Mouse (Mus musculus) large intestine, adult 2 months (tissue): Measurements from ENCODE around the gene Elmod3. TPM values are rescaled to one million over a fixed set of nuclear protein-coding genes. Genes with fewer than 3 reads are reported as not detected.

Source experiments
- DNase-seq: peaks from one replicate; pipeline ENCODE4 v3.0.0-alpha.2; 2012; ENCODE audit warnings: low read depth, low spot score
- WGBS: fragments of 180-500 bp; shearing (Covaris S2); methylation state at CpG from one replicate; pipeline ENCODE4 v1.1.7; 2018; 5-methylcytosine and 5-hydroxymethylcytosine counted together
- polyA plus RNA-seq: library from polyadenylated mRNA; depleted of rRNA; stranded (reverse); fragments of >200 nt; gene quantifications from 2 replicates; pipeline ENCODE4 v1.2.3, GENCODE M21; 2012

Gene Elmod3
- polyA plus RNA-seq, 1 experiment, result 18.3 TPM

DNA sequence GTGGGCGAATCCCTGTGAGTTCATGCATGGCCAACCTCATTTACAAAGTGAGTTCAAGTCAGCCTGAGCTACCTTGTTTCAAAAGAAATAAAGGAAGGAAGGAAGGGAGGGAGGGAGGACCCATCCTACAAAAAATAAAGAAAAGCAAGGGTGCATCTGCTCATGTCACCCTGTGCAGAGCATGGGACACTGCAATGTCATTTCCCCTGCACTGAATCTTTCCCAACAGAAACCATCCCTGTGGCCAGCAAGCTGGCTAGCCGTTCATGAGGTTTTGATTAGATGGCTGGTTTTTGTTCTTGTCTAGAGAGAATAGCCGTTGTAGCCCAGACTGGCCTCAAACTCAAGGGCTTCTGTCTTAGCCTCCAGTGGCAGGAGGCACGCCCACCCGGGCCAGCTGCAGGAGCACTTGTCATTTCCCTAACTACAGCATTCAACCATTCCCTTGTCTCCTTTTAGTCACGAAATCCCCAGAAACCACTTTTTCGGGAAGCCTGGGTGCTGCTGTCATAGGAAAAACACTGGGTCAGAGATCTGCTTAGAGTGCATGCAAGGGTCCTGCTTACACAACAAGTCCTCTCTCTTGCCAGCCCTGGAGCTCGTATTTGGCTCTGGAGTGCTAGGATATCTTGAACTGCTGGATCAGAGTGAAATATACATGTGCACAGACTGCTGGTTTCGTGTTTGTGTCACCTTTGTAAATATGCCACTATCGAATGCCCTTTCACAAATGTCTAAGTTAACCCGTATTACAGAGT lies 16.4 kb downstream of the Elmod3 start:
- DNase-seq, result no peak
- WGBS, result 77% methylated on average over 11 of the region's 11 CpGs

- 93% methylated on average over 3 of the region's 3 CpGs for WGBS
- DNase-seq, result no peak
Measured at GRCm38 (mm10) chr6:72576041-72576440, 22.2 kb downstream of the Elmod3 start.

GRCm38 (mm10) chr6:72571826-72572225 lies 26.4 kb downstream of the Elmod3 start:
- no peak for DNase-seq
- 49% methylated on average over 3 of the region's 3 CpGs for WGBS

DNA sequence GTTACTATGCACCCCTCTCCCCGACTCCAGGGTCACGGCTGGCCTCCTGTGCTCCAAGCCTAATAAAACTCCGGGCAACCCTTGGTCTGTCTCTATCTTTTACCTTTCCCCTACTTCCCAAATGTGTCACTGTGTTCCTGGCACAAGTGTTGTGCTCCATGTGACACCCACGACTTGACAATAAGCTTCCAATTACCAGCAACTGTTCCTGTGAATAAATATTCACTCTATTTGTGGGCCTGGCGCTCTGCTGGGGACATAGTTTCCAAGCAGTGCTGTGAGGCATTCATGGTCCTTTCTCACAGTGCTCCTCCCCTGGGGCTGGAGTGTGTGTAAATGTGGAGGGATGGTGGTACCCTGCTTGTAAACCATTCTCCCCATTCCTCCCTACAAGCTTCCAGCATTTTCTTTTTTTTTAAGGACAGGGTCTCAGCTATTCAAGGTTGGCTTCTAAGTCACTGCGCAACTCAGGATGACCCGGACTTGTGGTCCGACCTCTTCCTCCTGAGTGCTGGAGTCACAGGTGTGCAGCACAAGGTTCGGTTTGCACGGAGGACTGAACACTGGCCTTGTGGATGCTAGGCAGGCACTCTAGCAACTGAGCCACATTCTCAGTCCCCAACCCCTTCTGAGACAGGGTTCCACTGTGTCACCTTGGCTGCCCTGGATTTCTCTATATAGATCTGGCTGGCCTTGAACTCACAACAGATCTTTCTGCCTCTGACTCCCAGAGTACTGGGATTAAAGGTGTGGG lies 27.4 kb downstream of the Elmod3 start:
- 73% methylated on average over 10 of the region's 10 CpGs for WGBS
- DNase-seq, result no peak

DNA sequence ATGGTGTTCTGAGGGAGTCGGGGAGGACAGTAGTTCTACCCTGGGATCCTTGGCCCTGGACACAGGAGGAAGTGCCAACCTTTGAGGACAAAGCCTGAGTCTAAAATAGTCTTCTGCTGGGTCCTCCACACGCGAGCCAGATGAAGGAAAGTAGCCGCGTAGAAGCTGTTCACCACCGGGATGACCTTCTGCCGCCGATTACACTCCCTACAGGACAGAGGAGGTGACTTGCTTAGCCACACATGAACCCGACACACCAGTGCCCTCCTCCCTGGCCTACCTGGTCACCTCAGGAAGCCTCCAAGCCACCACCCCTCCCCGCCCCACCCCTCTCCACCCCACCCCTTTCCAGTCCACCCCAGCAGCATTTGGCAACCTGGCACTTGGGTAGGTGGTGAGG lies 29.5 kb downstream of the Elmod3 start:
- DNase-seq, result no peak
- WGBS, result 83% methylated on average over 10 of the region's 10 CpGs

DNA sequence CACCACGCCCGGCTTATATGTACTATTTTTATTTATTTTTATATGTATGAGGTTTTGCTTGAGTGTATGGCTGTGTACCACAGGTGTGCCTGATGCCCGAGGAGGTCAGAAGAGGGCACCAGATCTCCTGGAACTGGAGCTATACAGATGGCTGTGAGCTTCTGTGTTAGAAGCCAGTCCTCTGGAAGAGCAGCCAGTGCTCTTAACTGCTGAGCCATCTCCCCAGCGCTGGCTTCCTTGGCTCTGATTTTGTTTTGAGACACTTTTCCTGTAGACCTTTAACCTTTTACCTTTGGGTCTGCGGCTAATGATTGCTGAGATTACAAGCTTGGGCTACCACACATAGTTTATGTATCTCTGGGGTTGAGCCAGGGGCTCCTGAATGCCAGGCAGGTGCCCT lies 30.7 kb downstream of the Elmod3 start:
- no peak for DNase-seq
- 66% methylated on average over 5 of the region's 5 CpGs for WGBS

DNA sequence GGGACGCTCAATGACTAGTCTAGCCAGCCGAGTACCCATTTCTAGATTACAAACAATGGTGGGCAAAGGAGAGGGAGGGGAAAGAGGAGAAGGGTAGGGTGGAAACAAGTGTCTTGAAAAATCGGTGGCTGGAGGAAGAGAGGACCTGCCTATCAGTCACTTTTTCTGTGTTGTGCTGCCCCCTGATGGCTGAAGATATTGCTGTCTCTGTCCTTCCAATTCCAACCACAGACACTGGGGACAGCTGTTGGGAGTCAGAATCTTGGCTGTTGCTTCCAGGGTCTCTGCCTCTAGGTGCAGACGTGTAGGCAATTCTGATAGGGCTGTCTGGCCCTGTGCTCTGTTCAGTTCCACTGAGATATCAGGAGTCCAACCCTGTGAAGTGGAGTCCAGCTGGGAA lies 32.2 kb downstream of the Elmod3 start:
- 3% methylated on average over 4 of the region's 4 CpGs for WGBS
- no peak for DNase-seq

GRCm38 (mm10) chr6:72565506-72565905 lies 32.7 kb downstream of the Elmod3 start:
- DNase-seq, result no peak
- WGBS, result 53% methylated on average over 7 of the region's 7 CpGs

DNA sequence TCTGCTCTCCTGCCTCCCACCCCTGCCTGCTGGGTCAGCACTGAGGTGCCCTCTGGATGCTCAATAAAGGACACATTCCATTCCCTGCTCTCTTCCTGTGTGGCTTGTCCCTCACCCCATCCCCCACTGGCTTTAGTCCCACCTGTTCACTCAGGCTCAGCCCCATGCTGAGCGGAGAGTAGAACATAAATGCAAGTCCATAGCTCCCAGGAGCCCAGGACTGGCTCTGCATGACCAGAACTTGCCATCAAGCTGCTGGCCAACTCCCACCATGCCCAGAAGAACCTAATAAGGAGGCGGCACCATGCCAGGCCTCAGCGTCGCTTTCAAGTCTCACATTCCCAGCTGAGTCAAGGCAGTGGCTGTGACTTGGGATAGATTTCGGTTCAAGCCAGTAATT lies 35.3 kb downstream of the Elmod3 start:
- DNase-seq, result no peak
- 81% methylated on average over 5 of the region's 5 CpGs for WGBS

- 79% methylated on average over 6 of the region's 6 CpGs for WGBS
- DNase-seq, result no peak
Measured at GRCm38 (mm10) chr6:72562486-72562885, 35.7 kb downstream of the Elmod3 start.

DNA sequence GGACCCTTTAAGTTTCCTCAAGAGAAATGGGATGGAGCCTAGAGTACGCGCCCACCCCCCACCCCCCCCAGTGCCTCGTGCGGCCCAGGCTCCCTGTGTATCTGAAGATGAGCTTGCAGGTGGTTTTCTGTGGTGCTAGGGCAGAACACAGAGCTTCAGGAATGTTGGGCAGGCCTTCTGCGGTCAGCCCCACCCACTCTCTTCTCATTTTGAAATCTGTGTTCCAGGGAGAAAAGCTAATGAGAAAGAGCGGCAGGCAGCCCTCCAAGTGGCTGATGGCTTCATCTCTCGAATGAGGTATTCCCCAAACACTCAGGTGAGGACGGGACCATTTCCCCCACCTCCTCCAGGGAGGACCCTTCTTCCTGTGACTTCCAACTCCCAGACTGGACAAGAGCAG lies 37.4 kb downstream of the Elmod3 start:
- 85% methylated on average over 8 of the region's 8 CpGs for WGBS
- DNase-seq, result no peak

DNA sequence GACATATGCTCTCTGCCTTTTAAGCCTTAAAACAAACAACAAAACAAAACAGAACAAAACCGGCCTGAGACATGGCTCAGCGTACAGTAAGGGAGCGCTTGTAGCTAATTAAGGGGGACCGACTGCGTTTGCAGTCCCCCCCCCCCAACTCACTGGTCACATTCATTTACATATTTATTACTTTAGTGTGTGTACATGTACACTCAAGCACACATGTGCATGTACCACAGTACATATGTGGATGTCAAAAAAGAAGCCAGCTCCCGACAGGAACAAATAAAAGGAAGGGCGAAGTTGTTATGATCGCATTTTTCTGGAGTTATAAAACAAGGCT lies 45.2 kb downstream of the Elmod3 start:
- DNase-seq, result no peak
- 2% methylated on average over 8 of the region's 8 CpGs for WGBS

DNA sequence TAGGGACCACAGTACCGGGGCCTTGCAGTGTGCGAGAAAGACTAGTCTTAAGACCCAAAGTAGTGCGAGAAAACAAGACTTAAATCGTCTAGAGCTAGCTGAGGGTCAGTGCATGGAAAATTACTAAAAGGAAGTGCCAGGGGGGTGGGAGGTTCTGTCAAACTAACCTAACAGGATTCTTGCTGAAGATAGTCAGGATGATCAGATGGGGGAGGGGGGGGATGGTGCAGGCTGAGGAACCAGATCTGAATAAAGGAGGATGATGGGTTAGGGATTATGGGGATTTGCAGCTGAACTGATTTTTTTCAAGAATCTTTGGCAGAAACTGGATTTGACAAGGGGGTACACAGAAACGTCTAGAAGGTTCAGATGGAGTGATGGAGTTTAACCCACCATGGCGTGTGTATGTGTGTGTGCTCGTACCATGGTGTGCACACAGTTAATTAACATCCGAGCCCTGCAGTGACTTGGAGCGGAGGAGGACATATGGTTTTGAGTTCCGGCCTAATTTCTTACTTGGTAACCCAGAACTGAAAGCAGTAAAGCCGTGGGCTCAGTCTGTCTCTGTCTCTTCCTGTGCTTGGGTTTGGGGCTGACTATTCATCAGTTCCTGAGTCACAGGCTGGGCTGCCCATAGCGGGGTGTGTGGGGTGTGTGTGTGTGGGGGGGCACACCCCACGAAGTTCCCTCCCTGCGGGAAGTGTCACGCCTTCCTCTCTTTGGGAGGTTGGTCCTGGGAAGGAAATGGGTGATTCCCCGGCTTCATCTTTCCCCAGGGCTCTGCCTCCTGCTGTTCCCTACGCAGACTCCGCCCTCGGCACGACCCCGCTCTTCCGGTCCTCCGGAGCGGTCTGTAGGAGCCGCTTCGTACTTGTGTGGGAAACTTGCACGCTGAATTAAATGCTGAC lies 45.8 kb downstream of the Elmod3 start:
- no peak for DNase-seq
- 16% methylated on average over 27 of the region's 27 CpGs for WGBS

GRCm38 (mm10) chr6:72550503-72551100 lies 47.6 kb downstream of the Elmod3 start:
- no peak for DNase-seq
- 70% methylated on average over 10 of the region's 10 CpGs for WGBS

DNA sequence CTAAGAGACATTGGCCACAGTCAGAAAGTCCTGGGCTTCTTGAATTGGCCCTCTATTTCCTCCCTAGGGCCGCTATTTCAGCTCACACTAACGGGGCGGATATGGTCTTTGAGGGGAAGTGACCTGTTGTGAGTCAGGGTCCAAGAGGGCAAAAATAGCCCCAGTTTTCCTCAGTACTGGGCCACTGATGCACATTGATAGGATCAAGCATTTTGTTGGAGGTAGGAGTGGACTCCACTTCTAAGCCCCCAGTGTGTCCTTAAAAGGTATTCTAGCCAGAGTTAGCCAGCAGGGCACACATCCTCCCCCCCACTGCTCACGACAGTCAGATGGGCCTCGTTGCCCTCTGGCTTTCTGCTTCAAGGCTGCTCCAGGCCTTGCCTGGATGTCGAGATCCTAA lies 48.2 kb downstream of the Elmod3 start:
- DNase-seq, result no peak
- 55% methylated on average over 6 of the region's 6 CpGs for WGBS

- DNase-seq, result no peak
- WGBS, result 19% methylated on average over 9 of the region's 9 CpGs
Measured at GRCm38 (mm10) chr6:72549041-72549580, 49.1 kb downstream of the Elmod3 start.

DNA sequence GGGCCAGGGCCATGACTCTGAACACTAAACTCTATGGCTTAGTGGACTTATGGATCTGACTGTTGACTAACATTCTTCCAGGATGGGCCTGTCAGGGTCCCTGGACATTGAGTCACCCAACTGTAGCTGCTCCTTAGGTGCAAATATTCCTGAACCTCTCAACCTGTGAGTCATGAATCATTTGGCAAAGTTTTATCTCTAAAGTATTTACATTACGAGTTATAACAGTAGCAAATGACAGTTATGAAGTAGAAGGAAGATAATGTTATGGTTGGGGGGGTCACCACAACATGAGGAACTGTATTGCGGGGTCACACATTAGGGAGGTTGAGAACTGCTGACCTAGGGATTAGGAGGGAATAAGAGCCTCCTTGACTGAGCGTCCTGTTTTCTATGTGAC lies 50.4 kb downstream of the Elmod3 start:
- no peak for DNase-seq
- 39% methylated on average over 3 of the region's 3 CpGs for WGBS

- DNase-seq, result no peak
- WGBS, result 96% methylated on average over 2 of the region's 2 CpGs
Measured at GRCm38 (mm10) chr6:72547121-72547520, 51.1 kb downstream of the Elmod3 start.

DNA sequence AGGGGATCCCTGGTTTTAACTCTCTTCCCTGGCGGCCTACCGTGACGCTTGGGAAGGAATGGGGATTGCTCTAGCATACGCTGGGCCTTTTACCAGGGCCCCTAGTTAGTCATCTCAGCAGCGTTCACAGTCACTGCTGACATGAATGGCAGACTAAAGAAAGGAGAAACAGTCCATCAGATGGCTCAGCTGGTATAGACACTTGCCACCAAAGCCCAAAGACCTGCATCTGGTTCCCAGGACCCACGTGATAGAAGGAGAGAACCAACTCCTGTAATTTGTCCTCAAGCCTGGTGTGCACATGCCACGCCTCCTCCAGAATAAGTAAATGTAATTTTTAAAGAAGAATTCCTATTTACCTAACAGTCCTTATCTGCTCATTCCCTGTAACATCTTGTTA lies 52.8 kb downstream of the Elmod3 start:
- 82% methylated on average over 7 of the region's 7 CpGs for WGBS
- DNase-seq, result no peak
